Mouse (Mus musculus) liver, embryonic 12.5 days (tissue): ENCODE data around the gene Psme2. TPM values are rescaled to one million over a fixed set of nuclear protein-coding genes. Genes with fewer than 3 reads are reported as not detected.
A peak's percentile ranks its signal among the peaks of the same experiment; 100 is the strongest.

ENCODE experiments used
- ATAC-seq: fragments of 200-750 bp; cut with Nextera tagmentation; 2 replicates; pipeline ENCODE4 v1.8.0; 2017; ENCODE audit warnings: moderate number of reproducible peaks, mild to moderate bottlenecking, moderate library complexity
- H3K27ac ChIP-seq: fragments of 300-500 bp; sonication (generic); 2 replicates; pipeline ENCODE4 v1.5.1; 2016; ENCODE audit warnings: mild to moderate bottlenecking
- H3K27me3 ChIP-seq: fragments of 300-500 bp; sonication (generic); replicated peaks from 2 replicates; pipeline ENCODE4 v1.6.1; 2016; ENCODE audit warnings: mild to moderate bottlenecking, moderate library complexity
- H3K36me3 ChIP-seq: fragments of 300-500 bp; sonication (generic); 2 replicates; pipeline ENCODE4 v1.6.1; 2016; ENCODE audit warnings: mild to moderate bottlenecking, moderate library complexity
- H3K4me1 ChIP-seq: fragments of 300-500 bp; sonication (generic); 2 replicates; pipeline ENCODE4 v1.6.1; 2016
- H3K4me2 ChIP-seq: fragments of 300-500 bp; sonication (generic); 2 replicates; pipeline ENCODE4 v1.6.1; 2016; ENCODE audit warnings: mild to moderate bottlenecking, moderate library complexity
- H3K4me3 ChIP-seq: fragments of 300-500 bp; sonication (generic); 2 replicates; pipeline ENCODE4 v1.5.1; 2016; ENCODE audit warnings: mild to moderate bottlenecking, moderate library complexity
- H3K9ac ChIP-seq: fragments of 300-500 bp; sonication (generic); 2 replicates; pipeline ENCODE4 v1.6.1; 2016; ENCODE audit warnings: mild to moderate bottlenecking, moderate library complexity
- H3K9me3 ChIP-seq: fragments of 300-500 bp; sonication (generic); replicated peaks from 2 replicates; pipeline ENCODE4 v1.6.1; 2016; ENCODE audit warnings: mild to moderate bottlenecking, moderate library complexity
- WGBS: fragments of 180-500 bp; shearing (Covaris S2); methylation state at CpG from one replicate; pipeline ENCODE4 v1.1.7; 2016; ENCODE audit not compliant: insufficient replicate concordance; 5-methylcytosine and 5-hydroxymethylcytosine counted together
- polyA plus RNA-seq: library from polyadenylated mRNA; unstranded; fragments of >200 nt; fragmentation: Nextera tagmentation; extraction: Ambion mirVana; gene quantifications from 2 replicates; pipeline ENCODE4 v1.2.1, GENCODE M21; 2016

Psme2 gene
- polyA plus RNA-seq, 1 experiment from 2014 or later = 222 TPM

- 1% methylated on average over 31 of the region's 32 CpGs for WGBS
- Histone ChIP-seq H3K27me3 (no peaks in the 10 kb centered on the region), H3K27ac (peak within 1 kb of the TSS; percentile 80), H3K36me3 (peaks cover 30% of the 10 kb centered on the region), H3K4me2 (peak within 1 kb of the TSS; percentile 85), H3K4me1 (peaks cover 53% of the 10 kb centered on the region), H3K9ac (peak within 1 kb of the TSS; percentile 95), H3K9me3 (no peaks in the 10 kb centered on the region), H3K4me3 (peak within 1 kb of the TSS; percentile 89)
- ATAC-seq = peak; percentile 79
These were observed 12.8 kb downstream of the Psme2 start, which contains the start of gene Psme1 for GRCm38 (mm10) chr14:55577871-55578667. Gene Psme1, plus strand, starts transcription at chr14:55578123.

DNA sequence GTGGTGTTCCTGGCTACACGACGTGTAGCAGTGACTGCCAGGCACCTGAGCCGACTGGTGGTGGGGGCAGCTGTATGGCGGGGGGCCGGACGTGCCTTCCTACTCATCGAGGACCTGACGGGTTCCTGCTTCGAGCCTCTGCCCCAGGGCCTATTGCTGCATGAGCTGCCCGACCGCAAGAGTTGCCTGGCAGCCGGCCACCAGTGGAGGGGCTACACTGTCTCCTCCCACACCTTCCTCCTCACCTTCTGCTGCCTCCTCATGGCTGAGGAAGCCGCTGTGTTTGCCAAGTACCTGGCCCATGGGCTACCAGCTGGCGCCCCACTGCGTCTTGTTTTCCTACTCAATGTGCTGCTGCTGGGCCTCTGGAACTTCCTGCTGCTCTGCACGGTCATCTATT, 14.5 kb downstream of the Psme2 start:
- Histone ChIP-seq H3K36me3 (peaks cover 19% of the 10 kb centered on the region), H3K4me2 (no peak overlapping the region), H3K9me3 (no peaks in the 10 kb centered on the region), H3K27me3 (no peaks in the 10 kb centered on the region), H3K9ac (no peak overlapping the region), H3K4me1 (peaks cover 48% of the 10 kb centered on the region), H3K4me3 (no peak overlapping the region), H3K27ac (no peak overlapping the region)
- no peak for ATAC-seq
- 76% methylated on average over 16 of the region's 16 CpGs for WGBS

DNA sequence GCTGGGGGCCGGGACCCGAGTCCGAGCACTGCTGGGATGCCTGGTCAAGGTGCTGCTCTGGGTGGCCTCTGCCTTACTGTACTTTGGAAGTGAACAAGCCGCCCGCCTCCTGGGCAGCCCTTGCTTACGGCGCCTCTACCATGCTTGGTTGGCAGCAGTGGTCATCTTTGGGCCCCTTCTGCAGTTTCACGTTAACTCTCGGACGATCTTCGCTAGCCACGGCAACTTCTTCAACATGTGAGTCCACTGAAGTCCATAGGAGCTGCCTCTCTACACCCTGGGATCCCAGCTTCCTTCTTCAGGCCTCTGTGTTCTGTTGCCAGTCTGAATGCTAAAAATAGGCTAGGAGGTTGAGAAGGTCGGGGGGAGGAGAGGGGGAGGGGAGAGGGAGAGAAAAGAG, 15.2 kb downstream of the Psme2 start:
- no peak for ATAC-seq
- no peak overlapping the region for H3K4me3 ChIP-seq
- H3K9ac ChIP-seq = no peak overlapping the region; the same call in 1 of the 2 replicates
- no peaks in the 10 kb centered on the region for H3K27me3 ChIP-seq
- peaks cover 55% of the 10 kb centered on the region for H3K4me1 ChIP-seq
- 0 out of 2 replicates have a peak overlapping the region, but pooled peaks have one; percentile 3 for H3K4me2 ChIP-seq
- H3K27ac ChIP-seq = no peak overlapping the region
- H3K9me3 ChIP-seq = no peaks in the 10 kb centered on the region
- WGBS = 61% methylated on average over 13 of the region's 13 CpGs
- H3K36me3 ChIP-seq = peaks cover 16% of the 10 kb centered on the region

GRCm38 (mm10) chr14:55575302-55575701, 15.6 kb downstream of the Psme2 start, which contains the start of gene Fitm1:
Gene Fitm1, plus strand, starts transcription at chr14:55575617.
- H3K4me2 ChIP-seq = 0 out of 2 replicates have a peak within 1 kb of the TSS, but pooled peaks have one; percentile 3
- no peak within 1 kb of the TSS for H3K4me3 ChIP-seq
- 65% methylated on average over 8 of the region's 8 CpGs for WGBS

DNA sequence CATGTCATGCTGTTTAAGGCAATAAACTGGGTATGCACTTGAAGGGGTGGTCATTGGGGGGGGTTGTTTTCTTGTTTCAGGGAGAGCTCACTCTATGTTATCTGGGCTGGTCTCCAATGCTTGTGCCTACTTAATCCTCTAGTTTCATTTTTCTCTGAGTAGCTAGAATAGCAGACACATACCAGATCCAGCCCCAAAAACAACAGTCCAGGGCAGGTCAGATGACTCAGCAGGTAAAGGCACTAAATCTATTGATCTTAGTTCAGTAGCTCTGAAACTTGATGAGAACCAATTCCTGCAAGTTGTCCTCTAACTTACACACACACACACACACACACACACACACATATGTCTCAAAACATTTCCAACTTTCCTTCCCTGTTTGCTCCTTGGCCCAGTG, 19.2 kb downstream of the Psme2 start:
- no peaks in the 10 kb centered on the region for H3K27me3 ChIP-seq
- 0 out of 2 replicates have a peak overlapping the region, but pooled peaks have one; percentile 22 for H3K27ac ChIP-seq

More at GRCm38 (mm10) chr14:55575302-55575701, 15.6 kb downstream of the Psme2 start, which contains the start of gene Fitm1:
- H3K27me3 ChIP-seq = no peaks in the 10 kb centered on the region
- peaks cover 16% of the 10 kb centered on the region for H3K36me3 ChIP-seq
- H3K9ac ChIP-seq = no peak within 1 kb of the TSS; the same call in 1 of the 2 replicates
- no peak for ATAC-seq
- H3K4me1 ChIP-seq = peaks cover 59% of the 10 kb centered on the region
- H3K9me3 ChIP-seq = no peaks in the 10 kb centered on the region
- H3K27ac ChIP-seq = no peak within 1 kb of the TSS

DNA sequence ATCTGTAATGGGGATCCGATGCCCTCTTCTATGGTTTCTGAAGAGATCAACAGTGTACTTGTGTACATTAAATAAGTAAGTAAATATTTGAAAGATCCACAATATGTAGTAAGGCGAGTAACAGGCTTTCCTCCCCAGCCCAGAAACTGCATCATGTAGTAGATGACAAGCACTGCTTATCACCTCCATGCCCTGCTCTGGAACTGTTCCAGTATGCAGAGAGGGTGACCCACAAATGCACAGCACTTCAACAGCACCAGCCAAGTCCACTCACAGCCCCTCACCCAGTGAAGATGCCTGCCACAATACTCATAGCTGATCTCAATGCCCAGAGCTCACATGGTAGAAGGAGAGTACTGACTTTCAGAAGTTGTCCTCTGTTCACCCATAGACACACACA, 20.3 kb downstream of the Psme2 start:
- H3K27ac ChIP-seq = 0 out of 2 replicates have a peak overlapping the region, but pooled peaks have one; percentile 22
- peaks cover 24% of the 10 kb centered on the region for H3K4me1 ChIP-seq
- H3K36me3 ChIP-seq = peaks cover 53% of the 10 kb centered on the region
- H3K4me3 ChIP-seq = no peak overlapping the region
- H3K4me2 ChIP-seq = no peak overlapping the region
- H3K9me3 ChIP-seq = no peaks in the 10 kb centered on the region
- 74% methylated on average over 2 of the region's 2 CpGs for WGBS
- no peaks in the 10 kb centered on the region for H3K27me3 ChIP-seq
- ATAC-seq = no peak
- H3K9ac ChIP-seq = 0 out of 2 replicates have a peak overlapping the region, but pooled peaks have one; percentile 12

More for the DNA sequence above, 19.2 kb downstream of the Psme2 start:
- no peaks in the 10 kb centered on the region for H3K9me3 ChIP-seq
- ATAC-seq = no peak
- no peak overlapping the region for H3K4me2 ChIP-seq
- no peak overlapping the region for H3K4me3 ChIP-seq
- H3K36me3 ChIP-seq = peaks cover 41% of the 10 kb centered on the region
- no peak overlapping the region for H3K9ac ChIP-seq
- peaks cover 34% of the 10 kb centered on the region for H3K4me1 ChIP-seq

- Histone ChIP-seq H3K27ac (no peak overlapping the region), H3K9me3 (no peaks in the 10 kb centered on the region), H3K27me3 (no peaks in the 10 kb centered on the region), H3K4me2 (no peak overlapping the region), H3K4me3 (no peak overlapping the region), H3K4me1 (peaks cover 23% of the 10 kb centered on the region), H3K36me3 (peaks cover 84% of the 10 kb centered on the region), H3K9ac (no peak overlapping the region)
- no peak for ATAC-seq
- WGBS = 88% methylated on average over 3 of the region's 3 CpGs
These were observed 23.4 kb downstream of the Psme2 start for GRCm38 (mm10) chr14:55567496-55567895.

DNA sequence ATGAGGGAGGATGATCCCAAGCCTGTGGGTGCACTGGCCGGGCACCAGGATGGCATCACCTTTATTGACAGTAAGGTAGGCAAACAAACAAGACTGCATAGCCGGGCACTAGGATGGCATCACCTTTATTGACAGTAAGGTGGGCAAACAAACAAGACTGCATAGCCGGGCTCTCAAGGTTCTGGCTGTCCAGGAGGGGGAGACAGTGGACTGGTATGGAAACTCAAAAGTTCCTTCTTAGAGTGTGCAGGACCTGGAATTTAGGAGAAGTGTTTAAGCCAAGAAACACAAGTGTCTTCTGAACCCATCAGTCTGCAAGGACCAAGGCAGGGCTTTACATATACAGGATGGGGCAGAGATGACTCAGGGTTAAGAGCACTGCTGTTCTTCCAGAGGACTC, 25.2 kb downstream of the Psme2 start:
- Histone ChIP-seq H3K4me1 (peaks cover 27% of the 10 kb centered on the region), H3K27ac (no peak overlapping the region), H3K27me3 (no peaks in the 10 kb centered on the region), H3K36me3 (peaks cover 88% of the 10 kb centered on the region), H3K4me3 (no peak overlapping the region), H3K9me3 (no peaks in the 10 kb centered on the region), H3K9ac (no peak overlapping the region), H3K4me2 (no peak overlapping the region)
- no peak for ATAC-seq
- WGBS = 77% methylated on average over 3 of the region's 3 CpGs

GRCm38 (mm10) chr14:55563249-55563648, 27.7 kb downstream of the Psme2 start:
- Histone ChIP-seq H3K36me3 (peaks cover 65% of the 10 kb centered on the region), H3K9ac (no peak overlapping the region), H3K4me2 (no peak overlapping the region), H3K4me1 (peaks cover 30% of the 10 kb centered on the region), H3K27me3 (no peaks in the 10 kb centered on the region), H3K9me3 (no peaks in the 10 kb centered on the region), H3K27ac (no peak overlapping the region), H3K4me3 (no peak overlapping the region)
- 90% methylated on average over 11 of the region's 11 CpGs for WGBS
- ATAC-seq = no peak

- no peaks in the 10 kb centered on the region for H3K9me3 ChIP-seq
- no peaks in the 10 kb centered on the region for H3K27me3 ChIP-seq
- H3K4me1 ChIP-seq = peaks cover 44% of the 10 kb centered on the region
- H3K27ac ChIP-seq = peak overlapping the region; percentile 67
- H3K36me3 ChIP-seq = peaks cover 51% of the 10 kb centered on the region
- peak overlapping the region; percentile 73; the same call in 1 of the 2 replicates for H3K4me3 ChIP-seq
- H3K4me2 ChIP-seq = peak overlapping the region; percentile 90
- 83% methylated on average over 10 of the region's 10 CpGs for whole genome bisulfite sequencing
- no peak for ATAC-seq
- peak overlapping the region; percentile 66; the same call in 1 of the 2 replicates for H3K9ac ChIP-seq
These were observed 29.1 kb downstream of the Psme2 start for GRCm38 (mm10) chr14:55561860-55562259.

- peaks cover 59% of the 10 kb centered on the region for H3K4me1 ChIP-seq
These were observed 30.5 kb downstream of the Psme2 start, which contains the start of gene A730061H03Rik for GRCm38 (mm10) chr14:55560202-55561073. Gene A730061H03Rik, minus strand, starts transcription at chr14:55560406.

More at GRCm38 (mm10) chr14:55560202-55561073, 30.5 kb downstream of the Psme2 start, which contains the start of gene A730061H03Rik:
- peaks cover 37% of the 10 kb centered on the region for H3K36me3 ChIP-seq
- peak; percentile 88 for ATAC-seq
- peak within 1 kb of the TSS; percentile 92 for H3K9ac ChIP-seq
- peak within 1 kb of the TSS; percentile 99 for H3K27ac ChIP-seq
- peak within 1 kb of the TSS; percentile 90 for H3K4me2 ChIP-seq
- H3K9me3 ChIP-seq = no peaks in the 10 kb centered on the region
- peak within 1 kb of the TSS; percentile 73 for H3K4me3 ChIP-seq
- under 1% methylated on average over 51 of the region's 51 CpGs for WGBS
- H3K27me3 ChIP-seq = no peaks in the 10 kb centered on the region
